Mouse (Mus musculus) lung, postnatal 0 days (tissue): ENCODE results near the gene Traf4. TPM values are rescaled to one million over a fixed set of nuclear protein-coding genes. Genes with fewer than 3 reads are reported as not detected.

Experiments
- ATAC-seq: fragments of 200-750 bp; cut with Nextera tagmentation; 2 replicates; pipeline ENCODE4 v1.8.0; 2017; ENCODE audit warnings: moderate library complexity
- DNase-seq: peaks from one replicate; pipeline ENCODE4 v3.0.0-alpha.2; 2016; ENCODE audit warnings: low spot score
- H3K27ac ChIP-seq: fragments of 300-500 bp; sonication (generic); 2 replicates; pipeline ENCODE4 v1.5.1; 2014; ENCODE audit warnings: antibody characterized with exemption, mild to moderate bottlenecking, low read length, mixed read lengths
- H3K27me3 ChIP-seq: fragments of 300-500 bp; sonication (generic); replicated peaks from 2 replicates; pipeline ENCODE4 v1.6.1; 2014; ENCODE audit warnings: low read length, mixed read lengths; ENCODE audit not compliant: insufficient read depth
- H3K36me3 ChIP-seq: fragments of 300-500 bp; sonication (generic); 2 replicates; pipeline ENCODE4 v1.6.1; 2014; ENCODE audit warnings: low read length, mixed read lengths; ENCODE audit not compliant: insufficient read depth
- H3K4me1 ChIP-seq: fragments of 300-500 bp; sonication (generic); 2 replicates; pipeline ENCODE4 v1.6.1; 2014; ENCODE audit warnings: antibody characterized with exemption, low read depth, low read length, mixed read lengths; ENCODE audit not compliant: insufficient read depth
- H3K4me2 ChIP-seq: fragments of 300-500 bp; sonication (generic); replicated peaks from 2 replicates; pipeline ENCODE4 v1.6.1; 2014; ENCODE audit warnings: low read depth, mild to moderate bottlenecking, low read length, moderate library complexity, mixed read lengths
- H3K4me3 ChIP-seq: fragments of 300-500 bp; sonication (generic); 2 replicates; pipeline ENCODE4 v1.5.1; 2014; ENCODE audit warnings: low read depth, low read length
- H3K9ac ChIP-seq: fragments of 300-500 bp; sonication (generic); replicated peaks from 2 replicates; pipeline ENCODE4 v1.6.1; 2014; ENCODE audit warnings: low read depth, mild to moderate bottlenecking
- H3K9me3 ChIP-seq: fragments of 300-500 bp; sonication (generic); 2 replicates; pipeline ENCODE4 v1.6.1; 2016; ENCODE audit warnings: low read length, mixed read lengths
- CTCF ChIP-seq: IDR thresholded peaks from 2 replicates; pipeline ENCODE4 v1.5.1; 2016; ENCODE audit warnings: antibody characterized with exemption, mild to moderate bottlenecking
- EP300 ChIP-seq: IDR thresholded peaks from 2 replicates; pipeline ENCODE4 v1.6.1; 2016; ENCODE audit warnings: antibody characterized with exemption, mild to moderate bottlenecking, control low read depth
- WGBS: fragments of 180-500 bp; shearing (Covaris S2); extraction: QIAGEN DNeasy Blood & Tissue Kit; methylation state at CpG from one replicate; pipeline ENCODE4 v1.1.7; 2014; 5-methylcytosine and 5-hydroxymethylcytosine counted together
- polyA plus RNA-seq: library from polyadenylated mRNA; unstranded; fragments of >200 nt; fragmentation: Nextera tagmentation; extraction: Ambion mirVana; gene quantifications from 2 replicates; pipeline ENCODE4 v1.2.1, GENCODE M21; 2015

Traf4 gene
- polyA plus RNA-seq, 1 experiment from 2014 or later, result 33.0 TPM

- no peak for TF ChIP-seq EP300
- TF ChIP-seq CTCF, result no peak
- WGBS, result 2% methylated on average over 21 of the region's 22 CpGs
- DNase-seq (peak; percentile 85), ATAC-seq (peak; percentile 26; the same call in 1 of the 2 replicates)
- Histone ChIP-seq H3K4me3 (peak overlapping the region; percentile 75), H3K9me3 (no peaks in the 10 kb centered on the region), H3K27ac (peak overlapping the region; percentile 94), H3K27me3 (no peaks in the 10 kb centered on the region), H3K4me1 (peaks cover 23% of the 10 kb centered on the region), H3K4me2 (peak overlapping the region; percentile 95), H3K9ac (peak overlapping the region; percentile 72), H3K36me3 (no peaks in the 10 kb centered on the region)
These were observed 1.4 kb downstream of the Traf4 start for GRCm38 (mm10) chr11:78163681-78164603.

GRCm38 (mm10) chr11:78163045-78163444, 2.3 kb downstream of the Traf4 start:
- peak overlapping the region; percentile 95 for H3K4me2 ChIP-seq
- no peaks in the 10 kb centered on the region for H3K36me3 ChIP-seq
- H3K27ac ChIP-seq, result peak overlapping the region; percentile 94
- no peak for ATAC-seq
- peaks cover 23% of the 10 kb centered on the region for H3K4me1 ChIP-seq
- H3K9me3 ChIP-seq, result no peaks in the 10 kb centered on the region
- no peaks in the 10 kb centered on the region for H3K27me3 ChIP-seq
- TF ChIP-seq CTCF, result no peak
- no peak for TF ChIP-seq EP300
- no peak for DNase-seq
- WGBS, result 62% methylated on average over 2 of the region's 2 CpGs
- H3K4me3 ChIP-seq, result no peak overlapping the region
- H3K9ac ChIP-seq, result 0 out of 2 replicates have a peak overlapping the region, but pooled peaks have one; percentile 72

- H3K9me3 ChIP-seq, result no peaks in the 10 kb centered on the region
- H3K4me1 ChIP-seq, result peaks cover 23% of the 10 kb centered on the region
- no peak for DNase-seq
- TF ChIP-seq CTCF (no peak), EP300 (no peak)
- no peak for ATAC-seq
- H3K27ac ChIP-seq, result peak overlapping the region; percentile 94; the same call in 1 of the 2 replicates
- H3K27me3 ChIP-seq, result no peaks in the 10 kb centered on the region
- H3K36me3 ChIP-seq, result no peaks in the 10 kb centered on the region
- no peak overlapping the region for H3K4me3 ChIP-seq
- no peak overlapping the region; the same call in 1 of the 2 replicates for H3K4me2 ChIP-seq
- WGBS, result 37% methylated on average over 6 of the region's 6 CpGs
- H3K9ac ChIP-seq, result 0 out of 2 replicates have a peak overlapping the region, but pooled peaks have one; percentile 72
These were observed 2.9 kb downstream of the Traf4 start for GRCm38 (mm10) chr11:78162504-78162903.

GRCm38 (mm10) chr11:78161968-78162367, 3.4 kb downstream of the Traf4 start:
- ATAC-seq (no peak), DNase-seq (no peak)
- TF ChIP-seq EP300 (no peak), CTCF (no peak)
- H3K9ac ChIP-seq, result no peak overlapping the region
- H3K27ac ChIP-seq, result peak overlapping the region; percentile 14; the same call in 1 of the 2 replicates
- H3K4me2 ChIP-seq, result no peak overlapping the region
- peaks cover 23% of the 10 kb centered on the region for H3K4me1 ChIP-seq
- H3K36me3 ChIP-seq, result no peaks in the 10 kb centered on the region
- H3K27me3 ChIP-seq, result no peaks in the 10 kb centered on the region
- no peak overlapping the region for H3K4me3 ChIP-seq
- no peaks in the 10 kb centered on the region for H3K9me3 ChIP-seq
- 16% methylated on average over 4 of the region's 4 CpGs for WGBS

GRCm38 (mm10) chr11:78161169-78161568, 4.2 kb downstream of the Traf4 start:
- no peaks in the 10 kb centered on the region for H3K9me3 ChIP-seq
- H3K27me3 ChIP-seq, result no peaks in the 10 kb centered on the region
- no peaks in the 10 kb centered on the region for H3K36me3 ChIP-seq
- peaks cover 19% of the 10 kb centered on the region for H3K4me1 ChIP-seq
- no peak overlapping the region for H3K4me2 ChIP-seq
- DNase-seq (no peak), ATAC-seq (no peak)
- no peak overlapping the region for H3K27ac ChIP-seq
- H3K9ac ChIP-seq, result no peak overlapping the region
- WGBS, result 76% methylated on average over 14 of the region's 14 CpGs
- TF ChIP-seq CTCF, result no peak
- no peak overlapping the region for H3K4me3 ChIP-seq

GRCm38 (mm10) chr11:78160675-78161074, 4.7 kb downstream of the Traf4 start:
- Histone ChIP-seq H3K9ac (no peak overlapping the region), H3K27me3 (no peaks in the 10 kb centered on the region), H3K4me3 (no peak overlapping the region), H3K9me3 (no peaks in the 10 kb centered on the region), H3K4me2 (no peak overlapping the region), H3K36me3 (no peaks in the 10 kb centered on the region), H3K27ac (0 out of 2 replicates have a peak overlapping the region, but pooled peaks have one; percentile 12), H3K4me1 (peaks cover 14% of the 10 kb centered on the region; the same call in 1 of the 2 replicates)
- TF ChIP-seq EP300 (no peak), CTCF (no peak)
- 73% methylated on average over 3 of the region's 3 CpGs for WGBS
- DNase-seq (no peak), ATAC-seq (no peak)
